Mouse (Mus musculus) kidney, embryonic 14.5 days (tissue): ENCODE measurements around the gene Fen1. TPM values are rescaled to one million over a fixed set of nuclear protein-coding genes. Genes with fewer than 3 reads are reported as not detected.

Experiments
- ATAC-seq: fragments of 200-750 bp; cut with Nextera tagmentation; 2 replicates; pipeline ENCODE4 v1.8.0; 2017; ENCODE audit warnings: moderate number of reproducible peaks, mild to moderate bottlenecking, moderate TSS enrichment, moderate library complexity; ENCODE audit not compliant: low FRiP score, low TSS enrichment
- H3K27ac ChIP-seq: fragments of 300-500 bp; sonication (generic); 2 replicates; pipeline ENCODE4 v1.5.1; 2014; ENCODE audit warnings: low read depth, mild to moderate bottlenecking, low read length, moderate library complexity, mixed read lengths
- H3K27me3 ChIP-seq: fragments of 300-500 bp; sonication (generic); 2 replicates; pipeline ENCODE4 v1.6.1; 2014; ENCODE audit warnings: mild to moderate bottlenecking, low read length; ENCODE audit not compliant: control insufficient read depth, insufficient read depth
- H3K36me3 ChIP-seq: fragments of 300-500 bp; sonication (generic); 2 replicates; pipeline ENCODE4 v1.6.1; 2014; ENCODE audit warnings: low read length, mixed read lengths; ENCODE audit not compliant: control insufficient read depth, insufficient read depth
- H3K4me1 ChIP-seq: fragments of 300-500 bp; sonication (generic); 2 replicates; pipeline ENCODE4 v1.6.1; 2014; ENCODE audit warnings: low read length, mixed read lengths; ENCODE audit not compliant: control insufficient read depth, insufficient read depth
- H3K4me2 ChIP-seq: fragments of 300-500 bp; sonication (generic); replicated peaks from 2 replicates; pipeline ENCODE4 v1.6.1; 2014; ENCODE audit warnings: low read depth, mild to moderate bottlenecking, low read length
- H3K4me3 ChIP-seq: fragments of 300-500 bp; sonication (generic); 2 replicates; pipeline ENCODE4 v1.5.1; 2014; ENCODE audit warnings: mild to moderate bottlenecking, low read length
- H3K9ac ChIP-seq: fragments of 300-500 bp; sonication (generic); 2 replicates; pipeline ENCODE4 v1.6.1; 2014; ENCODE audit warnings: low read depth, mild to moderate bottlenecking, low read length, moderate library complexity
- H3K9me3 ChIP-seq: fragments of 300-500 bp; sonication (generic); 2 replicates; pipeline ENCODE4 v1.6.1; 2016; ENCODE audit warnings: low read length; ENCODE audit not compliant: control insufficient read depth
- WGBS: fragments of 180-500 bp; shearing (Covaris S2); extraction: QIAGEN DNeasy Blood & Tissue Kit; methylation state at CpG from one replicate; pipeline ENCODE4 v1.1.7; 2014; 5-methylcytosine and 5-hydroxymethylcytosine counted together
- polyA plus RNA-seq: library from polyadenylated mRNA; unstranded; fragments of >200 nt; fragmentation: Nextera tagmentation; extraction: Ambion mirVana; gene quantifications from 2 replicates; pipeline ENCODE4 v1.2.1, GENCODE M21; 2014

Fen1 gene
- polyA plus RNA-seq, 1 experiment from 2014 or later, result 99.2 TPM

- H3K4me1 ChIP-seq, result peaks cover 8% of the 10 kb centered on the region
- H3K27ac ChIP-seq, result peak overlapping the region; percentile 85; the same call in 1 of the 2 replicates
- H3K9me3 ChIP-seq, result no peaks in the 10 kb centered on the region
- peak overlapping the region; percentile 68 for H3K4me3 ChIP-seq
- under 1% methylated on average over 5 of the region's 5 CpGs for WGBS
- ATAC-seq, result no peak
- H3K36me3 ChIP-seq, result peaks cover 55% of the 10 kb centered on the region
- no peaks in the 10 kb centered on the region for H3K27me3 ChIP-seq
- peak overlapping the region; percentile 74 for H3K4me2 ChIP-seq
- H3K9ac ChIP-seq, result peak overlapping the region; percentile 84; the same call in 1 of the 2 replicates
These were observed 640 bp upstream of the Fen1 start for GRCm38 (mm10) chr19:10204616-10205001.

- peak overlapping the region; percentile 85; the same call in 1 of the 2 replicates for H3K27ac ChIP-seq
- no peak; the same call in 1 of the 2 replicates for ATAC-seq
- no peaks in the 10 kb centered on the region for H3K27me3 ChIP-seq
- no peaks in the 10 kb centered on the region for H3K9me3 ChIP-seq
- WGBS, result 1% methylated on average over 23 of the region's 23 CpGs
- peak overlapping the region; percentile 74 for H3K4me2 ChIP-seq
- H3K36me3 ChIP-seq, result peaks cover 49% of the 10 kb centered on the region
- H3K4me1 ChIP-seq, result peaks cover 8% of the 10 kb centered on the region
- peak overlapping the region; percentile 84 for H3K9ac ChIP-seq
- peak overlapping the region; percentile 68 for H3K4me3 ChIP-seq
These were observed 672 bp downstream of the Fen1 start for GRCm38 (mm10) chr19:10203146-10203847.

- Histone ChIP-seq H3K27me3 (no peaks in the 10 kb centered on the region), H3K4me1 (peaks cover 8% of the 10 kb centered on the region), H3K27ac (no peak overlapping the region), H3K4me2 (no peak overlapping the region), H3K36me3 (peaks cover 62% of the 10 kb centered on the region), H3K4me3 (no peak overlapping the region), H3K9me3 (no peaks in the 10 kb centered on the region), H3K9ac (no peak overlapping the region)
- 34% methylated on average over 3 of the region's 3 CpGs for WGBS
- ATAC-seq, result peak; percentile 43; the same call in 1 of the 2 replicates
These were observed 5.2 kb downstream of the Fen1 start for GRCm38 (mm10) chr19:10198723-10199122.

GRCm38 (mm10) chr19:10198286-10198685, 5.7 kb downstream of the Fen1 start:
- Histone ChIP-seq H3K4me2 (no peak overlapping the region), H3K4me3 (no peak overlapping the region), H3K27me3 (no peaks in the 10 kb centered on the region), H3K36me3 (peaks cover 66% of the 10 kb centered on the region), H3K9ac (no peak overlapping the region), H3K27ac (no peak overlapping the region), H3K9me3 (no peaks in the 10 kb centered on the region), H3K4me1 (peaks cover 8% of the 10 kb centered on the region)
- no peak for ATAC-seq
- 81% methylated on average over 2 of the region's 2 CpGs for WGBS

- no peak overlapping the region for H3K9ac ChIP-seq
- 89% methylated on average over 4 of the region's 4 CpGs for WGBS
These were observed 6.8 kb downstream of the Fen1 start for GRCm38 (mm10) chr19:10197130-10197529.

GRCm38 (mm10) chr19:10195252-10195651, 8.7 kb downstream of the Fen1 start:
- 65% methylated on average over 5 of the region's 5 CpGs for WGBS
- no peaks in the 10 kb centered on the region for H3K4me1 ChIP-seq
- H3K9ac ChIP-seq, result no peak overlapping the region
- no peak for ATAC-seq
- no peak overlapping the region for H3K4me3 ChIP-seq
- H3K27me3 ChIP-seq, result no peaks in the 10 kb centered on the region
- no peaks in the 10 kb centered on the region for H3K9me3 ChIP-seq
- peaks cover 80% of the 10 kb centered on the region for H3K36me3 ChIP-seq
- no peak overlapping the region for H3K4me2 ChIP-seq
- H3K27ac ChIP-seq, result no peak overlapping the region

More at GRCm38 (mm10) chr19:10197130-10197529, 6.8 kb downstream of the Fen1 start:
- no peak for ATAC-seq
- Histone ChIP-seq H3K36me3 (peaks cover 77% of the 10 kb centered on the region), H3K27me3 (no peaks in the 10 kb centered on the region), H3K4me3 (no peak overlapping the region), H3K27ac (no peak overlapping the region), H3K4me2 (no peak overlapping the region), H3K4me1 (no peaks in the 10 kb centered on the region; the same call in 1 of the 2 replicates), H3K9me3 (no peaks in the 10 kb centered on the region)

GRCm38 (mm10) chr19:10194337-10194736, 9.6 kb downstream of the Fen1 start:
- Histone ChIP-seq H3K36me3 (peaks cover 80% of the 10 kb centered on the region), H3K27ac (no peak overlapping the region), H3K9ac (no peak overlapping the region), H3K9me3 (no peaks in the 10 kb centered on the region), H3K4me2 (no peak overlapping the region), H3K27me3 (no peaks in the 10 kb centered on the region), H3K4me3 (no peak overlapping the region), H3K4me1 (no peaks in the 10 kb centered on the region)
- WGBS, result 89% methylated on average over 11 of the region's 11 CpGs
- no peak for ATAC-seq

- H3K9ac ChIP-seq, result no peak overlapping the region
- H3K27ac ChIP-seq, result no peak overlapping the region
- H3K4me1 ChIP-seq, result no peaks in the 10 kb centered on the region
- H3K4me3 ChIP-seq, result no peak overlapping the region
- no peaks in the 10 kb centered on the region for H3K9me3 ChIP-seq
- peaks cover 93% of the 10 kb centered on the region for H3K36me3 ChIP-seq
- no peak for ATAC-seq
- no peak overlapping the region for H3K4me2 ChIP-seq
- H3K27me3 ChIP-seq, result no peaks in the 10 kb centered on the region
- WGBS, result 69% methylated on average over 7 of the region's 7 CpGs
These were observed 12.6 kb downstream of the Fen1 start for GRCm38 (mm10) chr19:10191326-10191725.

- ATAC-seq, result no peak
- no peak overlapping the region for H3K4me3 ChIP-seq
- no peak overlapping the region for H3K4me2 ChIP-seq
- H3K9me3 ChIP-seq, result no peaks in the 10 kb centered on the region
- H3K4me1 ChIP-seq, result no peaks in the 10 kb centered on the region
- H3K27ac ChIP-seq, result no peak overlapping the region
- WGBS, result 52% methylated on average over 2 of the region's 2 CpGs
- H3K36me3 ChIP-seq, result peaks cover 93% of the 10 kb centered on the region
- no peaks in the 10 kb centered on the region for H3K27me3 ChIP-seq
- no peak overlapping the region for H3K9ac ChIP-seq
These were observed 13.2 kb downstream of the Fen1 start for GRCm38 (mm10) chr19:10190796-10191195.
